Mouse (Mus musculus) liver, adult 2 months (tissue): ENCODE measurements at regions not wholly inside any gene's neighbourhood (a gene's known extent, or its start where the extent isn't known, plus 50 kb on each side); places are given as distances from the start of the nearest gene placed in this dataset.

Source experiments
- CTCF ChIP-seq: fragments of 200-500 bp; IDR thresholded peaks from 2 replicates; pipeline ENCODE4 v1.5.1; 2011; ENCODE audit warnings: low read depth, low read length, control low read depth
- POLR2A ChIP-seq: fragments of 200-500 bp; IDR thresholded peaks from 2 replicates; pipeline ENCODE4 v1.6.1; 2011; ENCODE audit warnings: low read length, control low read depth; ENCODE audit not compliant: insufficient read depth; ENCODE audit errors: extremely low read depth

GRCm38 (mm10) chr15:67263313-67263712 lies 762.6 kb upstream of the Lrrc6 start:
- TF ChIP-seq CTCF (no peak), POLR2A (no peak)
